Mouse (Mus musculus) gastrocnemius, adult 8-10 months (tissue): ENCODE data around the gene Pex7. TPM values are rescaled to one million over a fixed set of nuclear protein-coding genes. Genes with fewer than 3 reads are reported as not detected.

ENCODE experiments used
- DNase-seq, 2 experiments: peaks; one replicate each; pipeline ENCODE4 v3.0.0; 2022; ENCODE audit warnings: low spot score in 2 of 2
- total RNA-seq, 4 experiments: library from RNA; stranded (reverse); gene quantifications; 2 replicates each; pipeline ENCODE4 v1.2.4; 2022

Gene Pex7
- total RNA-seq = 10 to 100 TPM; 20.6 to 25.0 (median 24.3) TPM

GRCm38 (mm10) chr10:19907246-19907804 lies at the start of gene Pex7:
Pex7 (minus strand) TSS chr10:19907689.
- peak; percentile 89 to 92 for DNase-seq

GRCm38 (mm10) chr10:19956745-19957144 lies 49.3 kb upstream of the Pex7 start:
- DNase-seq = no peak

- no peak for DNase-seq
These were observed 48.3 kb upstream of the Pex7 start for GRCm38 (mm10) chr10:19955817-19956216.

- DNase-seq = no peak
These were observed 47.1 kb upstream of the Pex7 start for GRCm38 (mm10) chr10:19954572-19954971.

- DNase-seq = no peak
These were observed 45.7 kb upstream of the Pex7 start for GRCm38 (mm10) chr10:19953032-19953761.

GRCm38 (mm10) chr10:19949106-19949505 lies 41.6 kb upstream of the Pex7 start:
- DNase-seq = no peak

- no peak for DNase-seq
These were observed 40.9 kb upstream of the Pex7 start for GRCm38 (mm10) chr10:19948381-19948780.

- no peak for DNase-seq
These were observed 40.4 kb upstream of the Pex7 start for GRCm38 (mm10) chr10:19947901-19948300.

GRCm38 (mm10) chr10:19947441-19947840 lies 40.0 kb upstream of the Pex7 start:
- no peak for DNase-seq

GRCm38 (mm10) chr10:19946644-19947043 lies 39.2 kb upstream of the Pex7 start:
- DNase-seq = no peak

GRCm38 (mm10) chr10:19945651-19946050 lies 38.2 kb upstream of the Pex7 start:
- no peak for DNase-seq

GRCm38 (mm10) chr10:19942621-19943020 lies 35.1 kb upstream of the Pex7 start:
- DNase-seq = no peak

- no peak for DNase-seq
These were observed 34.4 kb upstream of the Pex7 start for GRCm38 (mm10) chr10:19941914-19942313.

- peak; percentile 36 to 68 for DNase-seq
These were observed 33.6 kb upstream of the Pex7 start for GRCm38 (mm10) chr10:19941063-19941462.

GRCm38 (mm10) chr10:19940626-19941025 lies 33.1 kb upstream of the Pex7 start:
- DNase-seq = no peak

- DNase-seq = no peak
These were observed 32.6 kb upstream of the Pex7 start for GRCm38 (mm10) chr10:19940127-19940526.

- DNase-seq = no peak
These were observed 31.8 kb upstream of the Pex7 start for GRCm38 (mm10) chr10:19939282-19939705.

GRCm38 (mm10) chr10:19938738-19939137 lies 31.2 kb upstream of the Pex7 start:
- no peak for DNase-seq

GRCm38 (mm10) chr10:19936961-19937708 lies 29.6 kb upstream of the Pex7 start:
- DNase-seq = no peak

GRCm38 (mm10) chr10:19935821-19936367 lies 28.4 kb upstream of the Pex7 start:
- no peak for DNase-seq

GRCm38 (mm10) chr10:19935295-19935623 lies 27.8 kb upstream of the Pex7 start:
- DNase-seq = no peak
